Mouse (Mus musculus) midbrain, postnatal 0 days (tissue): ENCODE measurements around the gene Hnrnpdl. TPM values are rescaled to one million over a fixed set of nuclear protein-coding genes. Genes with fewer than 3 reads are reported as not detected.

ENCODE experiments used
- ATAC-seq: fragments of 200-750 bp; cut with Nextera tagmentation; 2 replicates; pipeline ENCODE4 v1.8.0; 2017; ENCODE audit warnings: moderate number of reproducible peaks, mild to moderate bottlenecking, moderate TSS enrichment, moderate library complexity; ENCODE audit not compliant: low FRiP score
- DNase-seq: peaks from one replicate; pipeline ENCODE4 v3.0.0-alpha.2; 2015; ENCODE audit warnings: low spot score
- H3K27ac ChIP-seq: fragments of 300-500 bp; sonication (generic); 2 replicates; pipeline ENCODE4 v1.5.1; 2014; ENCODE audit warnings: low read depth, mild to moderate bottlenecking, low read length, mixed read lengths
- H3K27me3 ChIP-seq: fragments of 300-500 bp; sonication (generic); 2 replicates; pipeline ENCODE4 v1.6.1; 2014; ENCODE audit warnings: low read length, control low read depth, mixed read lengths; ENCODE audit not compliant: insufficient read depth
- H3K36me3 ChIP-seq: fragments of 300-500 bp; sonication (generic); 2 replicates; pipeline ENCODE4 v1.6.1; 2014; ENCODE audit warnings: low read length, control low read depth, mixed read lengths; ENCODE audit not compliant: insufficient read depth
- H3K4me1 ChIP-seq: fragments of 300-500 bp; sonication (generic); 2 replicates; pipeline ENCODE4 v1.6.1; 2014; ENCODE audit warnings: mild to moderate bottlenecking, control low read depth, antibody characterized with exemption, low read length, mixed read lengths; ENCODE audit not compliant: insufficient read depth
- H3K4me2 ChIP-seq: fragments of 300-500 bp; sonication (generic); 2 replicates; pipeline ENCODE4 v1.6.1; 2014; ENCODE audit warnings: low read depth, mild to moderate bottlenecking, low read length, mixed read lengths; ENCODE audit not compliant: poor library complexity, severe bottlenecking
- H3K4me3 ChIP-seq: fragments of 300-500 bp; sonication (generic); 2 replicates; pipeline ENCODE4 v1.5.1; 2014; ENCODE audit warnings: low read depth, mild to moderate bottlenecking, low read length, moderate library complexity
- H3K9ac ChIP-seq: fragments of 300-500 bp; sonication (generic); replicated peaks from 2 replicates; pipeline ENCODE4 v1.6.1; 2014; ENCODE audit warnings: mild to moderate bottlenecking, low read length, moderate library complexity, mixed read lengths; ENCODE audit not compliant: poor library complexity, severe bottlenecking
- H3K9me3 ChIP-seq: fragments of 300-500 bp; sonication (generic); 2 replicates; pipeline ENCODE4 v1.6.1; 2016; ENCODE audit warnings: low read length, control low read depth
- CTCF ChIP-seq: IDR thresholded peaks from 2 replicates; pipeline ENCODE4 v1.5.1; 2016; ENCODE audit warnings: antibody characterized with exemption, mild to moderate bottlenecking
- WGBS: fragments of 180-500 bp; shearing (Covaris S2); extraction: QIAGEN DNeasy Blood & Tissue Kit; methylation state at CpG from one replicate; pipeline ENCODE4 v1.1.7; 2014; 5-methylcytosine and 5-hydroxymethylcytosine counted together
- polyA plus RNA-seq: library from polyadenylated mRNA; unstranded; fragments of >200 nt; fragmentation: Nextera tagmentation; extraction: Ambion mirVana; gene quantifications from 2 replicates; pipeline ENCODE4 v1.2.1, GENCODE M21; 2015
- total RNA-seq: library from RNA; depleted of rRNA; stranded (reverse); fragments of >200 nt; gene quantifications from 2 replicates; pipeline ENCODE4 v1.2.3, GENCODE M21; 2014

Gene Hnrnpdl
- total and polyA plus RNA-seq, 2 experiments from 2014 or later = 145 to 214 TPM

DNA sequence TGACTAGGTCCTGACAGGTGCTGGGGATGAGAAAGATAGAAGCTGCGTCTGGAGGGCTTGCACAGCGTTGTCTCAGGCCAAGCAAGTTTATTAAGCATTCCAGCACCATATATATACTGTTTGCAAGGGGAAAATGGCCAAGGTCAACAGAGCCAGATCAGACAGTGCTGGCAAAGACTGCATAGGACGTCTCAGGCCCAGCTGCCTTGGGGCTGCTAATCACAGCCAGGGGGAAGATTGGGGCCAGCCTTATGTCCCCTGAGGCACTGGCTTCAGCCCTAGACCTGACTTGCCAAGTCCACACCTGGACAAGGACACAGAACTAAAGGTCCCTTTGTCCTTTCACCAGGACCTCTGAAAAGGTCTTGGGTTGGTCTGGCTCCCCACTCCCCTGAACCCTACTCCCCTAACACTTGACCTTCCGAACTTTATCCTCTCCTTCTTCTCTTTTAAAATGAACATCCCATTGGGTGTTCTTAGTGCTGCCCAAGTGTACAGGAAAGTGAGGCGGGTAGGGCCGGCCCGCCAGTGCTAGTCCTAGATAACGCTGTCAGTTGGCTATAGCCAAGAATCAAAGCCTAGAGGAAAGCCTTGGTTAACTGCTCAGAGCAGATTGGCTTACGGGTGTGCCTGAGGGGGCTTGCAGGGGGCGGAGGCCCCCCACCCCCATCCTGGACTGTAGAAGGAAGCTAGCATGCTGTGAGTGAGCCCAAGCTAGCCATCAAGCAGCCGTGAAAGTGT lies 15.5 kb upstream of the Hnrnpdl start:
- 78% methylated on average over 11 of the region's 11 CpGs for WGBS
- no peak overlapping the region for H3K4me2 ChIP-seq
- ATAC-seq = no peak
- H3K36me3 ChIP-seq = peaks cover 4% of the 10 kb centered on the region
- DNase-seq = no peak
- no peaks in the 10 kb centered on the region for H3K27me3 ChIP-seq
- TF ChIP-seq CTCF = no peak
- no peak overlapping the region for H3K4me3 ChIP-seq
- no peaks in the 10 kb centered on the region for H3K9me3 ChIP-seq
- H3K27ac ChIP-seq = no peak overlapping the region
- no peaks in the 10 kb centered on the region for H3K4me1 ChIP-seq
- no peak overlapping the region for H3K9ac ChIP-seq

DNA sequence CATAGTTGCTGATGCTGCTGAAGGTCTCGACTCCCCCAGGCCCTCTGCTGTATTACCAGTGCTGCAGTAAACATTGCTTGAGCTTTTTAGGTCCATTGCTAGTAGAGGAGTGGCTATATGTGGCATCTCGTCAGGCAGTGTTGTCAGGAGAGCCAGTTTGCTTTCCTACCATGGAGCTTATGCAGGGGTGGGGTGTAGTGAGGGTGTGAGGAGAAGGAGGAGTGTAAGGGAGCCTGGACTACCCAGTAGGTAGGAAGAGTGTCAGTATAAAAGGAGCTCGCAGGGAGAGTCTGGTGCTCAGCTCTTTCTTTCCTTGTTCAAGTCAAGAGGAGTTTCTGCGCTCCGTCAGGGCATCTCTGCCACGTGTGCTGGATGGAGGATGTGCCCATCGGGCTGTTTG lies 13.3 kb upstream of the Hnrnpdl start:
- no peak for TF ChIP-seq CTCF
- Histone ChIP-seq H3K9ac (no peak overlapping the region), H3K4me3 (no peak overlapping the region), H3K27ac (no peak overlapping the region), H3K4me2 (no peak overlapping the region), H3K27me3 (no peaks in the 10 kb centered on the region), H3K4me1 (no peaks in the 10 kb centered on the region), H3K36me3 (no peaks in the 10 kb centered on the region), H3K9me3 (no peaks in the 10 kb centered on the region)
- no peak for DNase-seq
- no peak for ATAC-seq
- 92% methylated on average over 7 of the region's 7 CpGs for WGBS

DNA sequence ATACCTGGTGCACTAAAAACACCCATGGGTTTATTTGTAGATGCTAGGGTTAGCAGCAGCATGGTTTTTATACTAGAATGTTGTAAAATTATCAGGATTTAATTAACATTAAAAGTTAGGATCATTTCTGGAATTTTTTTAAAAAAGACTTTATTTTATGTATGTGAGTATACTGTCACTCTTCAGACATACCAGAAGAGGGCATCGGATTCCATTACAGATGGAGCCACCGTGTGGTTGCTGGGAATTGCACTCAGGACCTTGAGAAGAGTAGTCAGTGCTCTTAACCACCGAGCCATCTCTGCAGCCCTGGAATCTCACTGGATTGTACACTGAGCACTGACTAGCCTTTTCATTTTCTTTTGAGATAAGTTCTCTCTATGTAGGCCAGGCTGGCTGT lies 10.4 kb upstream of the Hnrnpdl start:
- H3K9me3 ChIP-seq = no peaks in the 10 kb centered on the region

DNA sequence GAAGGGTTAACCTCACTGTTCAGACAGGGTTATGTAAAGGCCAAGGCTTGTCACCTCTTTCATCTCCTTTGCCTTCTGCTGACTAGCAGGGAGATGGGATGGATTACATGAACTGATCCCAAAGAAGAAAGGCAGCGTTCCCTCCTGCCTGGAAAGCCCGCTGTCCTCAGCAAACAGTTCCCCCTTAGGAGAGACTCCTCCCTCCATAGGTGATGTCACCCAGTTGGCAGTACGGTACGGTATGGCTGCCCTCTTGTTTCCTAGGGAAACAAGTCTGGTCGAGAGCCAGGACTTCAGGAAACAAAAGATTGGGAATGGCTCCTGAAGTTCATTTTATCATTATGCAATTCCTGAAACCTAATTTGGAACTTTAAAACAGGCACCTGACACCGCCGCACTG lies 8.4 kb upstream of the Hnrnpdl start:
- no peak overlapping the region for H3K9ac ChIP-seq
- H3K4me2 ChIP-seq = no peak overlapping the region
- ATAC-seq = no peak

More for the DNA sequence above, 10.4 kb upstream of the Hnrnpdl start:
- Histone ChIP-seq H3K4me1 (no peaks in the 10 kb centered on the region), H3K9ac (no peak overlapping the region), H3K27ac (no peak overlapping the region), H3K4me2 (no peak overlapping the region), H3K36me3 (no peaks in the 10 kb centered on the region), H3K27me3 (no peaks in the 10 kb centered on the region), H3K4me3 (no peak overlapping the region)
- ATAC-seq (no peak), DNase-seq (no peak)
- WGBS = 99% methylated on average over 3 of the region's 3 CpGs
- peak; percentile 26; the same call in 1 of the 2 replicates for TF ChIP-seq CTCF

DNA sequence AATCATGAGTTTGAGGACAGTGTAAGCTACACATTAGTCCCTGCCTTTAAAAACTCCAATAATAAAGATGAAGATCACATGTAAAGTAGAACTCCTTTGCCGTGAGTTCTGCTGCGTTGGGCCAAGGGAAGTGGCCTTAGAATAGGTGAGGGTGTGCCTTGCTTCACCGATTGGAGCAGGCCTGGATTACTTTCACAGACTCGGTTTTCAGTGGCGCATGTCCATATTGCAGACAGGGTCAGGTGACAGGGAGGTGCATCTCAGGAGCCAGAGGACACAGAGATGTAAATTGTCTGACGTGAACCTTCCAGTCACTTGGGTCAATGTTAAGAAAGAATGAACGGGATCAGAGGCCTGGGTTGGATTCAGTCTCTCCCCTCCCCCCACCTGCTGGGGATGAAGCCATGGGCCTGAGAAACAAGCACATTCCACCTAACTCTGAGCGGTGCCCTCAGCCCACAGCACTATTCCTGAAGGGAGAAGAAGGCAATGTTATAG lies 7.7 kb upstream of the Hnrnpdl start:
- Histone ChIP-seq H3K27ac (no peak overlapping the region), H3K9ac (no peak overlapping the region), H3K4me1 (no peaks in the 10 kb centered on the region), H3K27me3 (no peaks in the 10 kb centered on the region), H3K4me2 (no peak overlapping the region), H3K4me3 (no peak overlapping the region), H3K9me3 (no peaks in the 10 kb centered on the region), H3K36me3 (no peaks in the 10 kb centered on the region)
- no peak for TF ChIP-seq CTCF
- 48% methylated on average over 8 of the region's 8 CpGs for WGBS
- ATAC-seq = no peak
- DNase-seq = no peak

More for the DNA sequence above, 8.4 kb upstream of the Hnrnpdl start:
- Histone ChIP-seq H3K9me3 (no peaks in the 10 kb centered on the region), H3K36me3 (no peaks in the 10 kb centered on the region), H3K4me3 (no peak overlapping the region), H3K27ac (no peak overlapping the region), H3K4me1 (no peaks in the 10 kb centered on the region), H3K27me3 (no peaks in the 10 kb centered on the region)
- no peak for TF ChIP-seq CTCF
- WGBS = 44% methylated on average over 7 of the region's 7 CpGs
- DNase-seq = peak; percentile 57

DNA sequence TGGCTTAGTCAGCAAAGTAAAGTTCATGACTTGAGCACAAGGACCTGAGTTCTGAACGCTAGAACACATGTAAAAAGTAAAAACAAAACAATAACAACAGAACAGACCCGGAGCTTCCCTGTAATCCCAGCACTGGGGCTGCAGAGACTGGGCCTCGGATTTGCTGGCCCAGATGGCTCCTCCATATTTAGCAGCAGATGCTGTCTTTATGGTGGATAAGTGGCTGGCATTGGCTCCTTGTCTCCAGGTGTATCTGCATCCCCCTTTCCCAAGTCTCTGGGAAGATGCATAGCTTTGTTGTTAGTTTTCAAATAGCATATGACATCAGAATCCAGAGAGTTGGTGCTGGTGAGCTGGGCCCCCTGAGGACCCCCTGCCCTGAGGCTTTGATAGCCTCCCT lies 6.6 kb upstream of the Hnrnpdl start:
- ATAC-seq (no peak), DNase-seq (no peak)
- TF ChIP-seq CTCF = no peak
- H3K27me3 ChIP-seq = no peaks in the 10 kb centered on the region
- no peaks in the 10 kb centered on the region for H3K9me3 ChIP-seq
- no peak overlapping the region for H3K27ac ChIP-seq
- H3K4me2 ChIP-seq = no peak overlapping the region
- H3K4me3 ChIP-seq = no peak overlapping the region
- 79% methylated on average over 3 of the region's 3 CpGs for WGBS
- H3K4me1 ChIP-seq = peaks cover 4% of the 10 kb centered on the region; the same call in 1 of the 2 replicates
- no peaks in the 10 kb centered on the region for H3K36me3 ChIP-seq
- no peak overlapping the region for H3K9ac ChIP-seq
